Mouse (Mus musculus) neural tube, embryonic 12.5 days (tissue): ENCODE measurements around the gene Nyap1. TPM values are rescaled to one million over a fixed set of nuclear protein-coding genes. Genes with fewer than 3 reads are reported as not detected.
"Not testable (repeated sequence)": the region's sequence is repeated elsewhere in the genome, so short reads cannot be mapped to it uniquely, and the experiment has no call there.

Source experiments
- ATAC-seq: fragments of 200-750 bp; cut with Nextera tagmentation; 2 replicates; pipeline ENCODE4 v1.8.0; 2017; ENCODE audit warnings: low read depth, mild to moderate bottlenecking, moderate TSS enrichment, moderate library complexity; ENCODE audit not compliant: low FRiP score
- H3K27ac ChIP-seq: fragments of 300-500 bp; sonication (generic); 2 replicates; pipeline ENCODE4 v1.5.1; 2016
- H3K27me3 ChIP-seq: fragments of 300-500 bp; sonication (generic); replicated peaks from 2 replicates; pipeline ENCODE4 v1.6.1; 2016; ENCODE audit warnings: mild to moderate bottlenecking
- H3K36me3 ChIP-seq: fragments of 300-500 bp; sonication (generic); 2 replicates; pipeline ENCODE4 v1.6.1; 2016; ENCODE audit warnings: mild to moderate bottlenecking
- H3K4me1 ChIP-seq: fragments of 300-500 bp; sonication (generic); 2 replicates; pipeline ENCODE4 v1.6.1; 2016
- H3K4me2 ChIP-seq: fragments of 300-500 bp; sonication (generic); replicated peaks from 2 replicates; pipeline ENCODE4 v1.6.1; 2016; ENCODE audit warnings: mild to moderate bottlenecking
- H3K4me3 ChIP-seq: fragments of 300-500 bp; sonication (generic); 2 replicates; pipeline ENCODE4 v1.5.1; 2016
- H3K9ac ChIP-seq: fragments of 300-500 bp; sonication (generic); 2 replicates; pipeline ENCODE4 v1.6.1; 2016; ENCODE audit warnings: mild to moderate bottlenecking
- H3K9me3 ChIP-seq: fragments of 300-500 bp; sonication (generic); 2 replicates; pipeline ENCODE4 v1.6.1; 2016; ENCODE audit warnings: mild to moderate bottlenecking
- WGBS: fragments of 180-500 bp; shearing (Covaris S2); methylation state at CpG from one replicate; pipeline ENCODE4 v1.1.7; 2016; 5-methylcytosine and 5-hydroxymethylcytosine counted together
- polyA plus RNA-seq: library from polyadenylated mRNA; unstranded; fragments of >200 nt; fragmentation: Nextera tagmentation; extraction: Ambion mirVana; gene quantifications from 2 replicates; pipeline ENCODE4 v1.2.1, GENCODE M21; 2016

Nyap1 gene
- polyA plus RNA-seq, 1 experiment from 2014 or later, result 16.4 TPM

DNA sequence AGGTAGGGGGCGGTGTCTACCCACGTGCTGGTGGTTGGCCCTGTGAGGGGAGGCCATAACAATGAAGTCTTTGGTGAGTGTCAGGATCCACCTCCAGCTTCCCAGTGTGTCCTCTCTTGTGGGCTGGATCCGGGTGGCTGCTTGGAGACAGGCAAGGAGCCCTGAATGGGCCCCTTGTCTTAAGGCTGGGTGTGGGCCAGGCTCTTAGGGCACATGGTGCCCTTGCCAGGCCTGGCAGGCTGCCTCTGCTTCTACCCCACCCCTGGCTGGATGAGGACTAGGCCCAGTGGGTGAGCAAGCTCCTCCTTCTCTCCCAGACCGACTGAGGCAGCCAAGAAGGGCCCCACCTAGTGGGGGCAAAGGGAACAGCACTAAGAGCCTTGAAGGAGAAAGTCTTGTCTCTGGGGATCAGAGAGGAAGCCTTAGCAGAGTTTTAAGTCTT lies 18.6 kb upstream of the Nyap1 start:
- ATAC-seq, result peak; percentile 62
- H3K9me3 ChIP-seq, result no peaks in the 10 kb centered on the region
- 0 out of 2 replicates have a peak, but pooled peaks cover 5% of the 10 kb centered on the region for H3K4me1 ChIP-seq
- no peak overlapping the region for H3K4me3 ChIP-seq
- 27% methylated on average over 4 of the region's 4 CpGs for WGBS
- peaks cover 32% of the 10 kb centered on the region for H3K36me3 ChIP-seq
- H3K27ac ChIP-seq, result no peak overlapping the region
- H3K27me3 ChIP-seq, result no peaks in the 10 kb centered on the region
- H3K9ac ChIP-seq, result no peak overlapping the region
- no peak overlapping the region for H3K4me2 ChIP-seq

DNA sequence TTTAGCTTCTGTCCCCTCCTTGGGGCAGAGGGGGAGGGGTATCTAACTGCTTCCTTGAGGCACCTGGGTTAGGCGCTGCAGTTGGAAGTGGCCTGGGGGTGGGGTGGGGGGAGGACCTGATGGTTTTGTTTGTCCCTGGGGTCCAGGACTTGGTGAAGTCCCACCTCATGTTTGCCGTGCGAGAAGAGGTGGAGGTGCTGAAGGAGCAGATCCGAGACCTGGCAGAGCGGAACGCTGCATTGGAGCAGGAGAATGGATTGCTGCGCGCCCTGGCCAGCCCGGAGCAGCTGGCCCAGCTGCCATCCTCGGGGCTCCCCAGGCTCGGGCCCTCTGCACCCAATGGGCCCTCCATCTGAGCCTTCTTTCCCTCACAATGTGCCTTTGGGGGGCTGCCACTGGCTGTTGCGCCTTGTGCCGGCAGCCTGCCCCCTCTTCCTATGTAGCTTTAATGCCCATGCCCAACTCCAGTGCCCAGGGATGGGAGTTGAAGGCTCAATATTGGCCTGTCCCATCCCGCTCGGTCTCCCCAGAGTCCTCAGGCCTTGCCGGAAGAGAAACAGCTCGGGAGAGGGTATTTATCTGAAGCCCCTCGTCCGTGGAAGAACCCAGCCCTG lies 17.6 kb upstream of the Nyap1 start:
- WGBS, result 94% methylated on average over 19 of the region's 19 CpGs
- Histone ChIP-seq H3K4me1 (0 out of 2 replicates have a peak, but pooled peaks cover 5% of the 10 kb centered on the region), H3K36me3 (peaks cover 36% of the 10 kb centered on the region), H3K4me3 (no peak overlapping the region), H3K27me3 (no peaks in the 10 kb centered on the region), H3K27ac (no peak overlapping the region), H3K9me3 (no peaks in the 10 kb centered on the region), H3K4me2 (no peak overlapping the region), H3K9ac (no peak overlapping the region)
- ATAC-seq, result no peak

DNA sequence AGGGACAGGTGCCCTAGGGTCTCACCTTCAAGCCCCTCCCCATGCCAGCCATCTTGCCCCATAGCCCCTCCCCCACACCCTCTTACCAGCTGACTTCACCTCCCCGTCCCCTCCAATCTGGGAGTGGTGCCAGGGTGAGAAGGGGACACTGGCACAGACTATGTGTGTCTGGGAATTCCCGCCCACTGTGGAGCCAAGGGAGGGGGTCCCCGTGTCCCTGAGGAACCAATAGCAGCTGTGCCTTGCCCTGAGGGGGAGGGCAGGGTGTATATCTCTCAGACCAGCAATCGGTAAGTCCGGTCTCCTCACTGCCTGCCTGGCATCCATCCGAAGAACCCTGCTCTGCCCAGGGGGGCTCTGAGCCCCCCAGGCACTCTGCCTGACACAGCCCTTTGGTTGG lies 16.5 kb upstream of the Nyap1 start:
- H3K27me3 ChIP-seq, result no peaks in the 10 kb centered on the region
- no peak overlapping the region for H3K27ac ChIP-seq
- peak; percentile 45; the same call in 1 of the 2 replicates for ATAC-seq
- no peak overlapping the region for H3K9ac ChIP-seq
- no peak overlapping the region; the same call in 1 of the 2 replicates for H3K4me2 ChIP-seq
- peaks cover 47% of the 10 kb centered on the region for H3K36me3 ChIP-seq
- H3K4me3 ChIP-seq, result no peak overlapping the region
- H3K4me1 ChIP-seq, result 0 out of 2 replicates have a peak, but pooled peaks cover 5% of the 10 kb centered on the region
- no peaks in the 10 kb centered on the region for H3K9me3 ChIP-seq
- WGBS, result 70% methylated on average over 6 of the region's 6 CpGs

DNA sequence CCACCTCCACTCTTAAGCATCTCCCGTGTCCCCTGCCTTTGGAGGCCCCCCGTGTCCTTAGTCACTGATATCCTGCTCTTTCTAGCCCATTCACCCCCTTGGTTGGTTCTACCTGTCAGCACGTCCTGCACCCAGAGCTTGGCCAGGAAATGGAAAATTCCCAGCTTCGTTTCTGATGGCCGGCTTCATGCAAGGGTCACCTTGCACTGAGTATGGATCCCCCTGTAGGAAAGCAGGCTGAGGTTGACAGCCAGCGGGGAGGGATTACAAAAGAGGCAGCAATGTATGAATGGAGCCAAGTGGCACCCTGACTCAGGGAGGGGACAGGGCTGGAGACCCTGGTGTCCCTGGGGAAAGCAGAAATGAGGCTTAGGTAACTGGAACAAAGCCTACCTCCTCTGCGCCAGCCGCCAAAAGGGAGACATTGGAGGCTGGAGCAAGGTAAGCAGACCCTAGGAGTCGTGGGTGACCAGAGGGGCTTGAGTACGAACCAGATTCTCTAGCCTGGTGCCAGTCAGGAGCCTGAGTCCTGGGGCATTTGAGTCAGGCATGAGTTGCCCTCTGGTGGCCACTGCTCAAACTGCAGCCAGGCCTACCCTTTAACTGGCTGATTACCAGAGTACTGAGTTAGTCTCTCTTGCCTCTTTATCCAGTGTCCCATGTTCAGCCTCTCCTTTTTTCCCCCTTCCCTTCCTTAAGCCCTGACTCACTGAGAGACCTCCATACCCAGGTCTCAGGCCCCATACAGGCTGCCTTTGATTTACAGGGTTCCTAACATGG lies 15.7 kb upstream of the Nyap1 start:
- Histone ChIP-seq H3K27me3 (no peaks in the 10 kb centered on the region), H3K9ac (no peak overlapping the region), H3K4me2 (no peak overlapping the region), H3K9me3 (no peaks in the 10 kb centered on the region), H3K27ac (no peak overlapping the region), H3K4me1 (0 out of 2 replicates have a peak, but pooled peaks cover 5% of the 10 kb centered on the region), H3K36me3 (peaks cover 53% of the 10 kb centered on the region), H3K4me3 (no peak overlapping the region)
- peak; percentile 45 for ATAC-seq
- WGBS, result 43% methylated on average over 10 of the region's 10 CpGs

DNA sequence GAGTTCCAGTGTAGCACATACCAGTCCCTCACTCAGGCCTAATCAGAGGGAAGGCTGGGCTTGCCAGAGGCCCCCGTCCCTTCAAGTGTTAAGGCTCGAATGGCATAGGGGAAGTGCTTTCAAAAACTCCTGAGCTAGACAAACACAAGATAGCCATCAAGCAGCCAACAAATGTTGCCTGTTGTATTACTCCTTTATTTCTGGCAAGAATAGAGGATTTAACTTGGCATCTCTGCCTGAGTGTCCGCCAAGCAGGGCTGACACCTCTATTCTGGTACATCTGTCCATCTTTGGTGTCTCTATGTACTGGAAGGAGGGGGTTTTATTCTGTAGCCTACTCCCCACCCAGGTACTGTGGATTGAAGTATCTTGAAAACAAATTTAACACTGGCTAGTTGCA lies 14.7 kb upstream of the Nyap1 start:
- Histone ChIP-seq H3K9me3 (no peaks in the 10 kb centered on the region), H3K27ac (no peak overlapping the region), H3K9ac (no peak overlapping the region), H3K36me3 (peaks cover 63% of the 10 kb centered on the region), H3K4me2 (no peak overlapping the region), H3K4me1 (0 out of 2 replicates have a peak, but pooled peaks cover 5% of the 10 kb centered on the region), H3K4me3 (no peak overlapping the region), H3K27me3 (no peaks in the 10 kb centered on the region)
- no peak for ATAC-seq
- 90% methylated on average over 3 of the region's 3 CpGs for WGBS

DNA sequence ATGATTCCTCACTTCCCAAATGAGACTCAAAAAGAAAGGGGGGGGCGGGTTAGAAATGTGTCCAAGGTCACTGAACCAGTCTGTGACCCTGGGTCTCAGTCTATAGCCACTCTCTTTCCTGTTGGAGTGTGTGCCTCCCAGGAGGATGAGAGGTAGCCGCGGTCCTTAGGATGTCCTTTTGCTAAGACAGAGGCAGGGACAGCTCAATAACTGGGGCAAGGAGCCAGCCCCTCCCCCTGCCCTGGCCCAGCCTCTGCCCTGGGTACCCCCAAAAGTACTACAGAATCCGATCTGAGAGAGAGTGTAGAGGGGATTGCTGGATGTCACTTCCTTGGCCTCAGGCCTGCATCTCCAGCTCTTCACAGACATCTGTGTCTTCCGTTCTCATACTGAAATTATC lies 14.0 kb upstream of the Nyap1 start:
- H3K36me3 ChIP-seq, result peaks cover 66% of the 10 kb centered on the region
- no peaks in the 10 kb centered on the region for H3K9me3 ChIP-seq
- 89% methylated on average over 5 of the region's 5 CpGs for WGBS
- H3K4me1 ChIP-seq, result 0 out of 2 replicates have a peak, but pooled peaks cover 5% of the 10 kb centered on the region
- no peak overlapping the region for H3K4me3 ChIP-seq
- H3K27ac ChIP-seq, result no peak overlapping the region
- ATAC-seq, result no peak
- H3K9ac ChIP-seq, result no peak overlapping the region
- H3K27me3 ChIP-seq, result no peaks in the 10 kb centered on the region
- no peak overlapping the region for H3K4me2 ChIP-seq

DNA sequence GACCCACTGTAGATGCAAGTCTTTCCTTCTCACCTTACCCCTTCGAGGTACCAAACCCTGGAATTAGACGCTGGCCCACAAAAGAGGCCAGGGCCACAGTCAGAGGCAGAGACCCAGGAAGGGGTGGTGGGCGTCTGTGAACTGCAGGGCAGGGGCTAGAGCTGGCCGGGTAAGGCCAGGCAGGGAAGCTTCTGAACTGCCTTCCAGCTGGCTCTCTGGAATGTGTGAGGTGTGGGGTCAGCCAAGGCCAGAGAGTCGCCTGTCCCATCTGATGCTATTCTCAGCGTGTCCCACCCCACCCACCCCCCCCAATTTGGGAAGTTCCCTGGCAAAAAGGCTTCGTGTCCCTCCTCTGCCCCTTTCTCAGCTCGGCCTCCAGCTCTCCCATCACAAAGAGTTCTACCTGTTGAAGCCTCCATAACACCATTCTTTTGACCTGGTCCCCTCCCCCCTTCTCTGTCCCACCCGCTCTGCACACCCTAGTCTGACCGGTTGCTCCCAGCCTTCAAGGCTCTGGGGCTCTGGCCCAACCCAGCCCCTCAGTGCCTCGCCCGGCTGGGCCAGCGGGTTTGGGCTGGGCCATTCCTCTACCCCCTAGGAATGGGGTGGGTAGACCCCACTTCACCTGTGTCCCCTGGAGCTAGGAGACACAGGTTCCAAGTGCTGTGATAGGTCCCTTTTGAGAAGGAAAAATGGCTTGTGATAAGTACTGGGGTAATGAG lies 11.9 kb upstream of the Nyap1 start:
- 89% methylated on average over 13 of the region's 13 CpGs for WGBS
- peaks cover 12% of the 10 kb centered on the region for H3K4me1 ChIP-seq
- no peaks in the 10 kb centered on the region for H3K27me3 ChIP-seq
- H3K9ac ChIP-seq, result no peak overlapping the region
- H3K27ac ChIP-seq, result no peak overlapping the region
- ATAC-seq, result no peak
- H3K4me3 ChIP-seq, result no peak overlapping the region
- H3K4me2 ChIP-seq, result no peak overlapping the region
- H3K36me3 ChIP-seq, result peaks cover 53% of the 10 kb centered on the region
- no peaks in the 10 kb centered on the region for H3K9me3 ChIP-seq

DNA sequence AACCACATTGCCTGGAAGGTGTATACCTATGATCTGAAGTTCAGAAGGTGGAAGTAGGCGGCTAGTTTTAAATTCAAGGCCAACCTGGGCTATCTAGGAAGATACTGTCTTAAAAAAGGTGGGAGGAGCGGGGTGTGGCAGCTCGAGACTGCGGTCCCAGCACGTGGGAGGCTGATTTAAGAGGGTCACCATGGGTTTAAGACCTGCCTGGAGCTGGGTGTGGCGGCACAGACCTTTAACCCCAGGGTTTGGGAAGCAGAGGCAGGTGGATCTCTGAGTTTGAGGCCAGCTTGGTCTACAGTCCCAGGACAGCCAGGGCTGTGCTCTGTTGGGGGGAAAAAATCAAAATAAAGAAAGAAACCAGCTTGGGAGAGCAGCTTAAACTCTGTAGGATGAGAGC lies 10.6 kb upstream of the Nyap1 start:
- H3K36me3 ChIP-seq, result peaks cover 48% of the 10 kb centered on the region
- 90% methylated on average over 6 of the region's 6 CpGs for WGBS

DNA sequence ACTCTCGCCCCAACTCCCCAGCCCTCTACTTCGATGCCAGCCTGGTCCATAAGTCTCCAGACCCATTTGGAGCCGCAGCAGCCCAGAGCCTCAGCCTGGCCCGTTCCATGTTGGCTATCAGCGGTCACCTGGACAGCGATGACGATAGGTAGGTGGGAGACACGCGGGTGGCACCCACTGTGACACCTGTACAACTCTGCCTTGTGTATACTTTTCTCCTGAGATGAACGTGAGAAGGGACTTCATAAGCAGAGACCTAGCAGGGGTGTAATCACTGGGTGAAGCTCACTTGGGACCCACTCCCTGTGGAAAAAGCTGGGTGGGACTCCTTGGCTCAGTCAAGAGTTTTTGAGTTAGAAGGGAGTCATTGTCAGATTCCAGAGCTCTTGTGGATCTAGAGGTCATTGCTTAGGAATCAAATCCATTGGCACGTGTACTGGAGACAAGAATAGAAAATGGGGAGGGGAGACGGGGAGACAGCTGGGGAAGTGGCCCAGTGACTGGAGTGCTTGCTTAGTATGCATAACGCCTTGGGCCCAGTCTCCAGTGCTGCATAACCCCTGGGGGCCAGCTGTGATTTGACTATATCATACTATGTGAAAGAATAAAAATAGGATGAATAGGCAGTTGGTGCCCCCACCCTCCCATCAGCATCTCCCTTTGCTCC lies 9.9 kb upstream of the Nyap1 start:
- Histone ChIP-seq H3K27me3 (no peaks in the 10 kb centered on the region), H3K4me3 (no peak overlapping the region), H3K4me1 (peaks cover 26% of the 10 kb centered on the region), H3K9ac (no peak overlapping the region), H3K9me3 (no peaks in the 10 kb centered on the region), H3K4me2 (no peak overlapping the region), H3K36me3 (peaks cover 44% of the 10 kb centered on the region), H3K27ac (no peak overlapping the region)
- no peak for ATAC-seq
- WGBS, result 94% methylated on average over 13 of the region's 13 CpGs

More for the DNA sequence above, 10.6 kb upstream of the Nyap1 start:
- Histone ChIP-seq H3K9ac (no peak overlapping the region), H3K4me2 (no peak overlapping the region), H3K27me3 (no peaks in the 10 kb centered on the region), H3K9me3 (no peaks in the 10 kb centered on the region), H3K4me1 (peaks cover 23% of the 10 kb centered on the region), H3K4me3 (no peak overlapping the region), H3K27ac (no peak overlapping the region)
- ATAC-seq, result no peak

DNA sequence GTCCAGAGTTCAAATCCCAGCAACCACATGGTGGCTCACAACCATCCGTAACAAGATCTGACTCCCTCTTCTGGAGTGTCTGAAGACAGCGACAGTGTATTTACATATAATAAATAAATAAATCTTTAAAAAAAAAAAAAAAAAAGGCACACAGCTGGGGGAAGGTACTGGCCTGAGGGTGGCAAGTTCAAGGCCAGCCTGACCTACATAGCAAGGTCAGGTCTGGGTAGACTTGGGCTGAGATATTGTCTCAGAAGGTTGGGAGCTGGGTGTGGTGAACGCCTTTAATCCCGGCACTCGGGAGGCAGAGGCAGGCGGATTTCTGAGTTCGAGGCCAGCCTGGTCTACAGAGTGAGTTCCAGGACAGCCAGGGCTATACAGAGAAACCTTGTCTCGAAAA lies 8.8 kb upstream of the Nyap1 start:
- H3K4me2 ChIP-seq, H3K27me3 ChIP-seq, H3K4me3 ChIP-seq, H3K9me3 ChIP-seq, ATAC-seq, H3K9ac ChIP-seq, H3K27ac ChIP-seq: not testable (repeated sequence)
- Histone ChIP-seq H3K4me1 (peaks cover 30% of the 10 kb centered on the region), H3K36me3 (peaks cover 35% of the 10 kb centered on the region)
- 95% methylated on average over 6 of the region's 8 CpGs for WGBS

DNA sequence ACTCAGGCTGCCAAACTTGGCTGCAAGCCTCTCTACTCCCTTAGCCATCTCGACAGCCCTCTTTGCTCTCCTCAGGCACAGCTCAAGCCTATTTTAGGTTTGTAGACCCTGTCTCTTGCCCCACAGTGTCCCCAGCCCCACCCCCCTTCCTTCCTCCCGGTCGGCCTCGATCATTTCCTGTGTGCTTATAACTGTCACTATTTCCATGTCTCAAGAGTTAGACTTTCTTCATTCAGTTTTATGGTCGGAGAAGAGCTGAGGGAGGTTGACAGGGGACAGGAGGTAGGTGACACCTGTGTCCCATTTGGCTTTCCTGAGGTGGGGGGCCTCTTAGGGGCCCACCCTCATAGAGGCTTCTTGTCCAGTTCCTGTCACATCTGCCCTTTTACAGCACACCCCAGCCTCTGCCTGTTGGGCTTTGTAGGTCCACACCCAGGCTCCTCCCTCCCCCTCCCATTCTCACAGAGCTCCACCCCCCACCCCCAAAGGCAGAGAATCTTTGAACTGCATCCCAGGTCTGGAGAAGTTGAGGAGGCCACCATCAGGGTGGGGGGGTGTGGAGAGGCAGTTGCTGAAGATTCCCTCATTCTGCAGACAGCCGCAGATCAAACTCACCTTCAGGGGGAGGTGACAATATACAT lies 7.9 kb upstream of the Nyap1 start:
- no peaks in the 10 kb centered on the region for H3K27me3 ChIP-seq
- no peak overlapping the region for H3K27ac ChIP-seq
- no peak overlapping the region for H3K4me3 ChIP-seq
- H3K36me3 ChIP-seq, result peaks cover 33% of the 10 kb centered on the region
- no peak for ATAC-seq
- WGBS, result 57% methylated on average over 6 of the region's 6 CpGs
- H3K9ac ChIP-seq, result no peak overlapping the region
- H3K4me1 ChIP-seq, result peaks cover 30% of the 10 kb centered on the region
- H3K9me3 ChIP-seq, result no peaks in the 10 kb centered on the region
- peak overlapping the region; percentile 99 for H3K4me2 ChIP-seq
